In the genomic region with DNA sequence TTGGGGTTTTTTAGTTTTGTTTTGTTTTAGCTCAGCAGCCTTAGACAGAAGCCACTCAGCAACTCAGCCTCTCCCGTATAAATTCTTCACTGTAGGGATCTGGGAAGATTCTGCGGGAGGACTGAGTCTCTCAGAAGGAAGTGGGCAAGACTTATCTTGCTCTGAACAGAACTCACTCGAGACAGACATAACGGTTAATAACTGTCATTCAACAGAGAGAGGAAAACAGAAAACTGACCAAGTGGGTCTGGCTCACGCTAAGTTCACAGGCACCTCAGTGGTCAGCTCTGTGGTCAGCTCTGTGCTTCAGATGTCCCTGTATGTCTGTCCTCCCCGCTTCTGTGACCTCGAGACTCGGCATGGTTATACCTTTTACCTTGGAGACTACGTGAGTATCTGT, we compare ENCODE assay signal across 15 mouse cellular contexts. TPM values are rescaled to one million over a fixed set of nuclear protein-coding genes. Genes with fewer than 3 reads are reported as not detected.
DNase-seq lines count a peak whose midpoint lies in the region; ATAC-seq lines count a peak whose summit lies in the region.
"Had no signal": no experiment of that assay in that cellular context is flagged by ENCODE, and none has a peak within 500 bp of the region (broad histone marks: within the 10 kb centered on the region; RNA-seq: fewer than 3 reads in every experiment).

No protein-coding gene starts in this region.

- intact Hi-C loops in heart, postnatal 10 days (cut with DNase I) = no loop called here

- no peak overlapping the region for H3K4me3 ChIP-seq in heart, embryonic 14.5 days (ENCODE audit: control insufficient read depth in 1 of 2, insufficient read depth in 1 of 2, low read depth in 1 of 2, low read length in 2 of 2)
- H3K4me3 ChIP-seq in megakaryocyte, embryonic 14.5 days (replicated peaks) = peak overlapping the region; percentile 92

- H3K4me2 ChIP-seq in heart, embryonic 14.5 days (ENCODE audit: low read length) = no peak overlapping the region

- ATAC-seq in heart, embryonic 14.5 days (ENCODE audit: insufficient number of reproducible peaks, insufficient read depth, low FRiP score, low read depth) = no peak
- no peak for ATAC-seq in megakaryocyte, adult 5-6 weeks (ENCODE audit: poor library complexity, severe bottlenecking)
- ATAC-seq in erythroid progenitor cell, adult 5-6 weeks (replicated peaks; ENCODE audit: low FRiP score, poor library complexity, severe bottlenecking) = 0 out of 2 replicates have a peak, but pooled peaks have one; percentile 13
- peak; percentile 13; the same call in 1 of the 2 replicates for ATAC-seq in megakaryocyte-erythroid progenitor cell, adult 5-6 weeks (replicated peaks; ENCODE audit: low FRiP score, low TSS enrichment, poor library complexity, severe bottlenecking)
- ATAC-seq in monocyte, adult 5-6 weeks (replicated peaks; ENCODE audit: insufficient number of reproducible peaks, low FRiP score, low TSS enrichment, poor library complexity, severe bottlenecking) = no peak

- H3K36me3 ChIP-seq in heart, embryonic 14.5 days (ENCODE audit: control insufficient read depth, insufficient read depth, low read length) = no peaks in the 10 kb centered on the region
- peaks cover 27% of the 10 kb centered on the region for H3K36me3 ChIP-seq in megakaryocyte, embryonic 14.5 days (replicated peaks; ENCODE audit: low read length)

- H3K9me3 ChIP-seq in heart, embryonic 14.5 days (ENCODE audit: control insufficient read depth, low read length) = no peaks in the 10 kb centered on the region
- H3K9me3 ChIP-seq in megakaryocyte, embryonic 14.5 days = no peaks in the 10 kb centered on the region

- 0 out of 2 replicates have a peak overlapping the region, but pooled peaks have one; percentile 34 for H3K9ac ChIP-seq in heart, embryonic 14.5 days (ENCODE audit: low read length)

- no peak for DNase-seq in heart, postnatal 10 days
- no peak for DNase-seq in frontal cortex, postnatal 10 days (ENCODE audit: low spot score in 2 of 2)
- DNase-seq: cerebellum, adult 11 months; kidney, postnatal 10 days; lung, postnatal 14 days had no signal

- peaks cover 74 to 89% of the 10 kb centered on the region in 2 experiments for H3K4me1 ChIP-seq in heart, embryonic 14.5 days (ENCODE audit: control insufficient read depth in 2 of 2, insufficient read depth in 2 of 2, low read length in 2 of 2)
- H3K4me1 ChIP-seq in megakaryocyte, embryonic 14.5 days = peaks cover 100% of the 10 kb centered on the region

- 59% methylated on average over 9 of the region's 9 CpGs for WGBS in heart, embryonic 14.5 days

- no peaks in the 10 kb centered on the region for H3K27me3 ChIP-seq in heart, embryonic 14.5 days (ENCODE audit: control insufficient read depth, insufficient read depth, low read length)
- no peaks in the 10 kb centered on the region for H3K27me3 ChIP-seq in megakaryocyte, embryonic 14.5 days (replicated peaks)
- H3K27me3 ChIP-seq: CH12.LX had no signal

- H3K27ac ChIP-seq in heart, embryonic 14.5 days (replicated peaks in 1 of 2; ENCODE audit: control insufficient read depth in 1 of 2, insufficient read depth in 1 of 2, low read depth in 2 of 2, low read length in 2 of 2) = peak overlapping the region in 1 of 2 experiments; percentile 45; a peak in 1 of 4 replicates

RNA-seq across cellular contexts. Expression of a gene that starts 37.9 kb away (rescaled TPM):
- 0.91 and 1.1 TPM in 2 replicates for polyA plus RNA-seq in heart, embryonic 14.5 days (2014; fragmentation: Nextera tagmentation; extraction: Ambion mirVana)
- total RNA-seq in heart, postnatal 10 days (2021) = 1 to 10 TPM; 2.0 to 2.1 TPM
- 1.6 and 3.5 TPM in 2 replicates for polyA plus RNA-seq in megakaryocyte, embryonic 14.5 days (2012; ENCODE audit: insufficient read depth, low replicate concordance)
- not detected in 2 replicates for total RNA-seq in megakaryocyte, adult 5-6 weeks (2015)
- total RNA-seq in megakaryocyte, adult 5-6 weeks (2017) = not detected in 2 replicates
- not detected in 2 replicates for total RNA-seq in erythroid progenitor cell, adult 5-6 weeks (2015; ENCODE audit: low replicate concordance)
- not detected in 2 replicates for total RNA-seq in erythroid progenitor cell, adult 5-6 weeks (2017; ENCODE audit: low replicate concordance)
- not detected in 2 replicates for total RNA-seq in megakaryocyte-erythroid progenitor cell, adult 5-6 weeks (2014; fragmentation: Nextera tagmentation)
- total RNA-seq in megakaryocyte-erythroid progenitor cell, adult 5-6 weeks (2017) = not detected in 2 replicates
- not detected in 3 replicates for total RNA-seq in monocyte, adult 5-6 weeks (2017)
- total RNA-seq: CH12.LX had no signal
- polyA plus RNA-seq: neural tube, embryonic 11.5 days had no signal

RNA-seq across cellular contexts. Expression of a gene that starts 49.4 kb away (rescaled TPM):
- polyA plus RNA-seq in heart, embryonic 14.5 days (2014; fragmentation: Nextera tagmentation; extraction: Ambion mirVana) = not detected in 2 replicates
- not detected for total RNA-seq in heart, postnatal 10 days (2021)
- not detected in 2 replicates for polyA plus RNA-seq in megakaryocyte, embryonic 14.5 days (2012; ENCODE audit: insufficient read depth, low replicate concordance)
- total RNA-seq in megakaryocyte, adult 5-6 weeks (2015) = not detected in 2 replicates
- total RNA-seq in megakaryocyte, adult 5-6 weeks (2017) = not detected in 2 replicates
- total RNA-seq in erythroid progenitor cell, adult 5-6 weeks (2015; ENCODE audit: low replicate concordance) = not detected in 2 replicates
- total RNA-seq in erythroid progenitor cell, adult 5-6 weeks (2017; ENCODE audit: low replicate concordance) = 1.3 TPM in 1 of 2 replicates, not detected in the other
- total RNA-seq in megakaryocyte-erythroid progenitor cell, adult 5-6 weeks (2014; fragmentation: Nextera tagmentation) = not detected in 2 replicates
- not detected in 2 replicates for total RNA-seq in megakaryocyte-erythroid progenitor cell, adult 5-6 weeks (2017)
- not detected in 3 replicates for total RNA-seq in monocyte, adult 5-6 weeks (2017)
- total RNA-seq: adrenal gland, postnatal 10 days; CH12.LX had no signal
- polyA plus RNA-seq: hindbrain, embryonic 11.5 days; neural tube, embryonic 11.5 days had no signal

Comparison
In these comparisons a context has a peak if more than half of its experiments do, and no peak if none do; other contexts are left out.
1. ATAC-seq: peak in erythroid progenitor cell, adult 5-6 weeks (single experiment) and megakaryocyte-erythroid progenitor cell, adult 5-6 weeks (single experiment); none in heart, embryonic 14.5 days (single experiment), megakaryocyte, adult 5-6 weeks (single experiment) and monocyte, adult 5-6 weeks (single experiment).